Mouse (Mus musculus) retina, embryonic 14.5 days (tissue): Measurements from ENCODE around the gene Pigk.
"Not testable (repeated sequence)": the region's sequence is repeated elsewhere in the genome, so short reads cannot be mapped to it uniquely, and the experiment has no call there.

ENCODE experiments used
- DNase-seq: peaks from one replicate; pipeline ENCODE4 v3.0.0-alpha.2; 2015; ENCODE audit warnings: low spot score

Pigk gene

GRCm38 (mm10) chr3:152713991-152714902 lies at the start of gene Pigk:
Gene Pigk, plus strand, starts transcription at chr3:152714100.
- peak; percentile 94 for DNase-seq

- DNase-seq, result peak; percentile 36
Measured at GRCm38 (mm10) chr3:152666991-152667355, 46.9 kb upstream of the Pigk start.

GRCm38 (mm10) chr3:152667356-152668211 lies 46.3 kb upstream of the Pigk start:
- peak; percentile 55 for DNase-seq

GRCm38 (mm10) chr3:152668239-152668638 lies 45.7 kb upstream of the Pigk start, which contains the start of gene Ak5:
Gene Ak5, minus strand, starts transcription at chr3:152668360.
- no peak for DNase-seq

GRCm38 (mm10) chr3:152668793-152669192 lies 45.1 kb upstream of the Pigk start:
- DNase-seq, result no peak

GRCm38 (mm10) chr3:152669783-152670182 lies 44.1 kb upstream of the Pigk start:
- no peak for DNase-seq

GRCm38 (mm10) chr3:152674663-152675062 lies 39.2 kb upstream of the Pigk start:
- DNase-seq, result no peak

- DNase-seq, result no peak
Measured at GRCm38 (mm10) chr3:152688532-152688931, 25.4 kb upstream of the Pigk start.

GRCm38 (mm10) chr3:152689105-152689504 lies 24.8 kb upstream of the Pigk start:
- no peak for DNase-seq

- DNase-seq, result no peak
Measured at GRCm38 (mm10) chr3:152694950-152695349, 18.9 kb upstream of the Pigk start.

- DNase-seq, result no peak
Measured at GRCm38 (mm10) chr3:152698017-152698416, 15.9 kb upstream of the Pigk start.

- no peak for DNase-seq
Measured at GRCm38 (mm10) chr3:152699261-152699660, 14.6 kb upstream of the Pigk start.

GRCm38 (mm10) chr3:152701536-152701935 lies 12.4 kb upstream of the Pigk start:
- not testable (repeated sequence) for DNase-seq

- no peak for DNase-seq
Measured at GRCm38 (mm10) chr3:152702274-152702843, 11.5 kb upstream of the Pigk start.

GRCm38 (mm10) chr3:152705826-152706225 lies 8.1 kb upstream of the Pigk start:
- no peak for DNase-seq

- DNase-seq, result no peak
Measured at GRCm38 (mm10) chr3:152706901-152707300, 7.0 kb upstream of the Pigk start.

- no peak for DNase-seq
Measured at GRCm38 (mm10) chr3:152707321-152707823, 6.5 kb upstream of the Pigk start.

- no peak for DNase-seq
Measured at GRCm38 (mm10) chr3:152709936-152710335, 4.0 kb upstream of the Pigk start.

- no peak for DNase-seq
Measured at GRCm38 (mm10) chr3:152712957-152713356, 943 bp upstream of the Pigk start.

- no peak for DNase-seq
Measured at GRCm38 (mm10) chr3:152721301-152721700, 7.4 kb downstream of the Pigk start.

GRCm38 (mm10) chr3:152722836-152723235 lies 8.9 kb downstream of the Pigk start:
- peak; percentile 44 for DNase-seq

GRCm38 (mm10) chr3:152724446-152724845 lies 10.5 kb downstream of the Pigk start:
- no peak for DNase-seq
